In the genomic region with DNA sequence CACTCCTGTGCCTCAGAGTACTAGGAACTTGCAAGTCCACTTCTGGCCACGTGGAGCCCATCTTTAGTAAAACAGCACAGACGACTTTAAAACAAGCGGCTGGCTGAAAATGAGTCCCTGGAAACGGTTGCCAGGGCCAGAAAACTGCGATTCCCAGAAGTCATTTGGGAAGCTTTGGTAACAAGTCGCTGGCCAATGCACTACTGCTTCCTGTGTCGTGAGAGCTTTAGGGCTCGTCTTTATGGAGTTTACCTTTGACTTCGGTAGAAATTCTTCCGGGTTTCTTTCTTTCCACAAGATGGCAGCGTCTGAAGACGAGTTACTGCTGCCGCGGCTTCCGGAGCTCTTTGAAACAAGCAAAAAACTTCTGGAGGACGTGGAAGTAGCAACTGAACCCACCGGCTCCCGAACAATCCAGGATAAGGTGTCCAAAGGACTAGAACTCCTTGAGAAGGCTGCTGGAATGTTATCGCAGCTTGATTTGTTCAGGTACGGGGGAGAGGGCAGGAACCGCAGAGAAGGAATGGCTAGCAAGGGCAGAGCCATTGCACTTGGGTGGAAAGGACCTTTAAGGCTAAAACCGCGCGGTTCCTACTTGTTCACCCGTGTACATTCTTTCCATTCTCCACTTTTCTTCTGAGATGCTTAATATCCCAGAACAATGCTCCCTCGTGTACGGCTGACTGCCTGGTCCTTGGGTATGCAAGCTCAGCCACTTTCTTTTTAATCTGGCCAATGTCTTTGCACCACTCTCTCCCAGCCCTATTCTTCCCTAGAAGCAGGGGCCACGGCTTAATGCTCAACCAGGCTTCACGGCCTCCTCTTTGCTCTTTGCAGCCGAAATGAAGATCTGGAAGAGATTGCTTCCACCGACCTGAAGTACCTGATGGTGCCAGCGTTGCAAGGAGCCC, we compare ENCODE assay signal across 8 mouse cellular contexts. TPM values are rescaled to one million over a fixed set of nuclear protein-coding genes. Genes with fewer than 3 reads are reported as not detected.
DNase-seq lines count a peak whose midpoint lies in the region; ATAC-seq lines count a peak whose summit lies in the region.

TSS of gene Igbp1 (plus strand) at position 224 of the 911 bp plus-strand sequence.

- H3K9ac ChIP-seq in heart, embryonic 13.5 days: peak within 1 kb of the TSS; percentile 82
- H3K9ac ChIP-seq in liver, embryonic 12.5 days: peak within 1 kb of the TSS; percentile 71
- H3K9ac ChIP-seq in stomach, embryonic 15.5 days: peak within 1 kb of the TSS; percentile 49; the same call in 1 of the 2 replicates

- H3K4me3 ChIP-seq in brown adipose tissue, adult 24 weeks (ENCODE audit: insufficient read depth, low read depth, low read length): peak within 1 kb of the TSS; percentile 92
- H3K4me3 ChIP-seq in heart, embryonic 13.5 days: peak within 1 kb of the TSS; percentile 72
- peak within 1 kb of the TSS; percentile 68 for H3K4me3 ChIP-seq in liver, embryonic 12.5 days
- H3K4me3 ChIP-seq in stomach, embryonic 15.5 days (replicated peaks): peak within 1 kb of the TSS; percentile 60

- 0 out of 2 replicates have a peak, but pooled peaks have one; percentile 51 for ATAC-seq in heart, embryonic 13.5 days (ENCODE audit: extremely low read depth, insufficient number of reproducible peaks, low FRiP score, low TSS enrichment)
- peak; percentile 91 for ATAC-seq in liver, embryonic 12.5 days
- ATAC-seq in stomach, embryonic 15.5 days (ENCODE audit: insufficient read depth, low FRiP score, low read depth): peak; percentile 94

- H3K9me3 ChIP-seq in heart, embryonic 13.5 days: no peaks in the 10 kb centered on the region
- no peaks in the 10 kb centered on the region for H3K9me3 ChIP-seq in liver, embryonic 12.5 days (replicated peaks)
- H3K9me3 ChIP-seq in stomach, embryonic 15.5 days: no peaks in the 10 kb centered on the region

- H3K27me3 ChIP-seq in heart, embryonic 13.5 days (replicated peaks): 0 out of 2 replicates have a peak, but pooled peaks cover 5% of the 10 kb centered on the region
- no peaks in the 10 kb centered on the region; the same call in 1 of the 2 replicates for H3K27me3 ChIP-seq in liver, embryonic 12.5 days (replicated peaks)
- H3K27me3 ChIP-seq in stomach, embryonic 15.5 days (replicated peaks): no peaks in the 10 kb centered on the region

- 11% methylated on average over 32 of the region's 32 CpGs for WGBS in heart, embryonic 13.5 days
- 7% methylated on average over 32 of the region's 32 CpGs for WGBS in liver, embryonic 12.5 days (ENCODE audit: insufficient replicate concordance)
- WGBS in stomach, embryonic 15.5 days: 15% methylated on average over 32 of the region's 32 CpGs

- H3K36me3 ChIP-seq in heart, embryonic 13.5 days: peaks cover 15% of the 10 kb centered on the region; the same call in 1 of the 2 replicates
- peaks cover 13% of the 10 kb centered on the region; the same call in 1 of the 2 replicates for H3K36me3 ChIP-seq in liver, embryonic 12.5 days
- H3K36me3 ChIP-seq in stomach, embryonic 15.5 days: no peaks in the 10 kb centered on the region

- 0 out of 2 replicates have a peak, but pooled peaks cover 2% of the 10 kb centered on the region for H3K4me1 ChIP-seq in brown adipose tissue, adult 24 weeks (ENCODE audit: control insufficient read depth, insufficient read depth, insufficient read length, low read length)
- peaks cover 8% of the 10 kb centered on the region for H3K4me1 ChIP-seq in heart, embryonic 13.5 days
- peaks cover 5% of the 10 kb centered on the region; the same call in 1 of the 2 replicates for H3K4me1 ChIP-seq in liver, embryonic 12.5 days
- no peaks in the 10 kb centered on the region for H3K4me1 ChIP-seq in stomach, embryonic 15.5 days

- peak within 1 kb of the TSS; percentile 72 for H3K4me2 ChIP-seq in heart, embryonic 13.5 days
- H3K4me2 ChIP-seq in liver, embryonic 12.5 days: peak within 1 kb of the TSS; percentile 68
- H3K4me2 ChIP-seq in stomach, embryonic 15.5 days: peak within 1 kb of the TSS; percentile 54

- peak; percentile 84 for DNase-seq in CD4-positive, CD25-positive, alpha-beta regulatory T cell, adult 2 months (ENCODE audit: low read depth, low spot score)
- DNase-seq in fat pad, adult 2 months (ENCODE audit: extremely low read depth, low read depth, low spot score): peak; percentile 81
- DNase-seq in kidney, postnatal 10 days: peak; percentile 84
- DNase-seq in natural killer cell, adult 2 months (ENCODE audit: low spot score in 2 of 2): peak; percentile 72 to 76

- H3K27ac ChIP-seq in brown adipose tissue, adult 24 weeks (replicated peaks; ENCODE audit: low read depth, low read length): peak within 1 kb of the TSS; percentile 72
- peak within 1 kb of the TSS; percentile 59 for H3K27ac ChIP-seq in heart, embryonic 13.5 days (replicated peaks)
- H3K27ac ChIP-seq in liver, embryonic 12.5 days: no peak within 1 kb of the TSS
- peak within 1 kb of the TSS; percentile 59; the same call in 1 of the 2 replicates for H3K27ac ChIP-seq in stomach, embryonic 15.5 days

RNA-seq across cellular contexts. Expression of gene Igbp1, which starts in this region (rescaled TPM):
- 67.3 and 72.7 TPM in 2 replicates for polyA plus RNA-seq in brown adipose tissue, adult 24 weeks (2012; ENCODE audit: insufficient read depth, insufficient read length, missing spikeins)
- 25.4 and 27.3 TPM in 2 replicates for polyA plus RNA-seq in heart, embryonic 13.5 days (2015; fragmentation: Nextera tagmentation; extraction: Ambion mirVana)
- 19.0 and 21.0 TPM in 2 replicates for polyA plus RNA-seq in liver, embryonic 12.5 days (2016; fragmentation: Nextera tagmentation; extraction: Ambion mirVana)
- polyA plus RNA-seq in stomach, embryonic 15.5 days (2015; fragmentation: Nextera tagmentation; extraction: Ambion mirVana): 33.5 and 37.2 TPM in 2 replicates
